Mouse (Mus musculus) testis, adult 2 months (tissue): ENCODE data around the gene Tspan33. TPM values are rescaled to one million over a fixed set of nuclear protein-coding genes. Genes with fewer than 3 reads are reported as not detected.

ENCODE experiments used
- H3K27ac ChIP-seq: fragments of 200-500 bp; 2 replicates; pipeline ENCODE4 v1.5.1; 2012; ENCODE audit warnings: low read depth, low read length; ENCODE audit not compliant: control insufficient read depth, insufficient read depth
- H3K27me3 ChIP-seq: fragments of 200-500 bp; 2 replicates; pipeline ENCODE4 v1.6.1; 2012; ENCODE audit warnings: mild to moderate bottlenecking, low read length, moderate library complexity; ENCODE audit not compliant: control insufficient read depth, insufficient read depth
- H3K36me3 ChIP-seq: fragments of 200-500 bp; 2 replicates; pipeline ENCODE4 v1.6.1; 2012; ENCODE audit warnings: mild to moderate bottlenecking, low read length; ENCODE audit not compliant: control insufficient read depth, insufficient read depth
- H3K4me1 ChIP-seq: fragments of 200-500 bp; 2 replicates; pipeline ENCODE4 v1.6.1; 2012; ENCODE audit warnings: low read length; ENCODE audit not compliant: control insufficient read depth, insufficient read depth
- H3K4me3 ChIP-seq: fragments of 200-500 bp; 2 replicates; pipeline ENCODE4 v1.5.1; 2012; ENCODE audit warnings: low read depth, mild to moderate bottlenecking, low read length, moderate library complexity, mixed read lengths; ENCODE audit not compliant: control insufficient read depth
- CTCF ChIP-seq: fragments of 200-500 bp; IDR thresholded peaks from 2 replicates; pipeline ENCODE4 v1.5.1; 2012; ENCODE audit warnings: low read depth, mild to moderate bottlenecking, inconsistent platforms, low read length, moderate library complexity; ENCODE audit not compliant: control insufficient read depth, insufficient read depth, insufficient replicate concordance
- POLR2A ChIP-seq: fragments of 200-500 bp; IDR thresholded peaks from 2 replicates; pipeline ENCODE4 v1.6.1; 2012; ENCODE audit warnings: low read depth, mild to moderate bottlenecking, inconsistent platforms, low read length, moderate library complexity; ENCODE audit not compliant: control insufficient read depth
- polyA plus RNA-seq: library from polyadenylated mRNA; depleted of rRNA; stranded (reverse); fragments of >200 nt; gene quantifications from 2 replicates; pipeline ENCODE4 v1.2.3, GENCODE M21; 2012

Tspan33 gene
- polyA plus RNA-seq, 1 experiment = 10.8 TPM

- H3K4me3 ChIP-seq = no peak overlapping the region
- H3K4me1 ChIP-seq = no peaks in the 10 kb centered on the region
- no peaks in the 10 kb centered on the region for H3K27me3 ChIP-seq
- H3K36me3 ChIP-seq = no peaks in the 10 kb centered on the region
- TF ChIP-seq POLR2A (no peak), CTCF (no peak)
- no peak overlapping the region for H3K27ac ChIP-seq
Observed at GRCm38 (mm10) chr6:29684686-29685085, 9.3 kb upstream of the Tspan33 start.

GRCm38 (mm10) chr6:29685952-29686351 lies 8.1 kb upstream of the Tspan33 start:
- Histone ChIP-seq H3K27me3 (no peaks in the 10 kb centered on the region), H3K4me1 (no peaks in the 10 kb centered on the region), H3K27ac (no peak overlapping the region), H3K36me3 (no peaks in the 10 kb centered on the region), H3K4me3 (no peak overlapping the region)
- TF ChIP-seq CTCF (no peak), POLR2A (no peak)

GRCm38 (mm10) chr6:29689458-29689857 lies 4.6 kb upstream of the Tspan33 start:
- H3K27me3 ChIP-seq = no peaks in the 10 kb centered on the region
- H3K27ac ChIP-seq = no peak overlapping the region
- no peaks in the 10 kb centered on the region for H3K36me3 ChIP-seq
- no peak for TF ChIP-seq POLR2A
- TF ChIP-seq CTCF = no peak
- H3K4me3 ChIP-seq = no peak overlapping the region
- peaks cover 2% of the 10 kb centered on the region for H3K4me1 ChIP-seq

- Histone ChIP-seq H3K36me3 (no peaks in the 10 kb centered on the region), H3K27me3 (no peaks in the 10 kb centered on the region), H3K27ac (peak overlapping the region; percentile 41; the same call in 1 of the 2 replicates), H3K4me1 (peaks cover 12% of the 10 kb centered on the region), H3K4me3 (peak overlapping the region; percentile 90)
- no peak for TF ChIP-seq POLR2A
- TF ChIP-seq CTCF = no peak
Observed at GRCm38 (mm10) chr6:29694375-29695289, 610 bp downstream of the Tspan33 start.

GRCm38 (mm10) chr6:29695290-29695674 lies 1.3 kb downstream of the Tspan33 start:
- no peaks in the 10 kb centered on the region for H3K27me3 ChIP-seq
- no peak for TF ChIP-seq POLR2A
- TF ChIP-seq CTCF = no peak
- no peaks in the 10 kb centered on the region for H3K36me3 ChIP-seq
- no peak overlapping the region for H3K4me3 ChIP-seq
- H3K27ac ChIP-seq = no peak overlapping the region
- peaks cover 12% of the 10 kb centered on the region for H3K4me1 ChIP-seq

- Histone ChIP-seq H3K36me3 (no peaks in the 10 kb centered on the region), H3K4me3 (no peak overlapping the region), H3K4me1 (peaks cover 16% of the 10 kb centered on the region), H3K27ac (no peak overlapping the region), H3K27me3 (no peaks in the 10 kb centered on the region)
- TF ChIP-seq POLR2A (no peak), CTCF (no peak)
Observed at GRCm38 (mm10) chr6:29695975-29696374, 2.0 kb downstream of the Tspan33 start.

- Histone ChIP-seq H3K4me1 (peaks cover 18% of the 10 kb centered on the region), H3K27ac (no peak overlapping the region), H3K27me3 (no peaks in the 10 kb centered on the region), H3K36me3 (no peaks in the 10 kb centered on the region), H3K4me3 (no peak overlapping the region)
- TF ChIP-seq CTCF = no peak
- TF ChIP-seq POLR2A = no peak
Observed at GRCm38 (mm10) chr6:29697139-29697538, 3.1 kb downstream of the Tspan33 start.
